Mouse (Mus musculus): ENCODE data around the gene Ube2n.

DNA sequence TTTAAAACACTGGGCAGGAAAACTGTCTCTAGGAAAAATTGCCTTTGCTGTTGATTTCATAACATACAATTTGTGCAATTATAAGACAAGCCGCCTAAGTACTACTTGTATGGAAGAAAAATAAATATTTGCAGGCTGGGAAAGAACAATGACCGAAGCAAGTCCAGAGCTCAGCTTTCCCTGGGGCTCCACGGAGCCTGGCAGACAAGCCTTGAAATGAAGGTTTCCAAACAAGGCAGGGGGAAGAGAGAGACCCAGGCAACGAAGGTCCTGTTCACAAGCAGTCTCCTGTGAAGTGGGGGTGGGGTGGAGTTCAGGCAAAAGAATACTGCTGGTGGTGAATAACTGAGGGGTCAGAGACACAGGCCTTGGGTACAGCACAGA, 62.6 kb downstream of the Ube2n start:
- no peak for TF ChIP-seq POLR2A (IDR thresholded peaks at IDR 0.05; ENCODE audit: low read depth, low read length)
- TF ChIP-seq CTCF (IDR thresholded peaks at IDR 0.05; ENCODE audit: extremely low read depth, insufficient read depth, insufficient read length, insufficient replicate concordance) = no peak
